Mouse (Mus musculus) forebrain, embryonic 15.5 days (tissue): ENCODE data around the gene Phlda1. TPM values are rescaled to one million over a fixed set of nuclear protein-coding genes. Genes with fewer than 3 reads are reported as not detected.

Experiments
- ATAC-seq: fragments of 200-750 bp; cut with Nextera tagmentation; replicated peaks from 2 replicates; pipeline ENCODE4 v1.8.0; 2017; ENCODE audit warnings: mild to moderate bottlenecking, moderate TSS enrichment, moderate library complexity
- H3K27ac ChIP-seq: fragments of 300-500 bp; sonication (generic); replicated peaks from 2 replicates; pipeline ENCODE4 v1.5.1; 2015; ENCODE audit warnings: mild to moderate bottlenecking, inconsistent platforms
- H3K27me3 ChIP-seq: fragments of 300-500 bp; sonication (generic); 2 replicates; pipeline ENCODE4 v1.6.1; 2015; ENCODE audit warnings: inconsistent platforms
- H3K36me3 ChIP-seq: fragments of 300-500 bp; sonication (generic); 2 replicates; pipeline ENCODE4 v1.6.1; 2015; ENCODE audit warnings: mild to moderate bottlenecking, inconsistent platforms
- H3K4me1 ChIP-seq: fragments of 300-500 bp; sonication (generic); 2 replicates; pipeline ENCODE4 v1.6.1; 2015; ENCODE audit warnings: inconsistent platforms
- H3K4me2 ChIP-seq: fragments of 300-500 bp; sonication (generic); replicated peaks from 2 replicates; pipeline ENCODE4 v1.6.1; 2015; ENCODE audit warnings: mild to moderate bottlenecking, inconsistent platforms
- H3K4me3 ChIP-seq: fragments of 300-500 bp; sonication (generic); 2 replicates; pipeline ENCODE4 v1.5.1; 2015; ENCODE audit warnings: mild to moderate bottlenecking, inconsistent platforms
- H3K9ac ChIP-seq: fragments of 300-500 bp; sonication (generic); replicated peaks from 2 replicates; pipeline ENCODE4 v1.6.1; 2015; ENCODE audit warnings: mild to moderate bottlenecking, inconsistent platforms
- H3K9me3 ChIP-seq: fragments of 300-500 bp; sonication (generic); 2 replicates; pipeline ENCODE4 v1.6.1; 2016; ENCODE audit warnings: inconsistent platforms
- WGBS: fragments of 180-500 bp; shearing (Covaris S2); methylation state at CpG from one replicate; pipeline ENCODE4 v1.1.7; 2015; ENCODE audit warnings: mixed read lengths; 5-methylcytosine and 5-hydroxymethylcytosine counted together
- polyA plus RNA-seq: library from polyadenylated mRNA; unstranded; fragments of >200 nt; fragmentation: Nextera tagmentation; extraction: Ambion mirVana; gene quantifications from 2 replicates; pipeline ENCODE4 v1.2.1, GENCODE M21; 2015

The Phlda1 gene
- polyA plus RNA-seq, 1 experiment from 2014 or later: 24.3 TPM

GRCm38 (mm10) chr10:111539724-111540324 lies 33.7 kb downstream of the Phlda1 start:
- Histone ChIP-seq H3K27ac (no peak overlapping the region), H3K36me3 (no peaks in the 10 kb centered on the region), H3K4me3 (no peak overlapping the region), H3K9ac (no peak overlapping the region), H3K27me3 (no peaks in the 10 kb centered on the region), H3K4me1 (peaks cover 9% of the 10 kb centered on the region), H3K9me3 (no peaks in the 10 kb centered on the region), H3K4me2 (no peak overlapping the region)
- ATAC-seq: peak; percentile 57
- WGBS: 39% methylated on average over 9 of the region's 9 CpGs

DNA sequence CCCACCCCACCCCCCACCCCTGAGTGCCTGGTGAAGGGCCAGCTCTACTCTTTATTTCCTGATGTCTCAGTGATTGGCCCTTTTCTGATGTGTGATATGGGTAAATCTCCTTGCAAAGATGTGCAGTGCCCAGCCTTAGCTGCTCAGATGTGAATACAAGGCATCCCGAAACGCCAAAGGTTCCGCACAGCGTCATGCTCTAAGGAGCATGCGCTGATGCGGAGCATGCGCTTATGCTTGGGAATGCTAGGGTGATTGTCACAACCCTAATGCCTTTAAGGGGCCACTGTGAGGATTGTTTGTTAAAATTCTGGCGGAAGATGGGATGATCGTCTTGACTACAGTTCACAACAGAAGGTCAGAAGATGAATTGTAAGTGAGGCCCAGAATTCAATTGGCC lies 34.6 kb downstream of the Phlda1 start:
- no peak for ATAC-seq
- no peak overlapping the region for H3K4me2 ChIP-seq
- H3K27me3 ChIP-seq: no peaks in the 10 kb centered on the region
- no peak overlapping the region for H3K9ac ChIP-seq
- H3K4me1 ChIP-seq: peaks cover 9% of the 10 kb centered on the region
- no peak overlapping the region for H3K27ac ChIP-seq
- no peak overlapping the region for H3K4me3 ChIP-seq
- H3K9me3 ChIP-seq: no peaks in the 10 kb centered on the region
- 76% methylated on average over 9 of the region's 9 CpGs for WGBS
- H3K36me3 ChIP-seq: no peaks in the 10 kb centered on the region

DNA sequence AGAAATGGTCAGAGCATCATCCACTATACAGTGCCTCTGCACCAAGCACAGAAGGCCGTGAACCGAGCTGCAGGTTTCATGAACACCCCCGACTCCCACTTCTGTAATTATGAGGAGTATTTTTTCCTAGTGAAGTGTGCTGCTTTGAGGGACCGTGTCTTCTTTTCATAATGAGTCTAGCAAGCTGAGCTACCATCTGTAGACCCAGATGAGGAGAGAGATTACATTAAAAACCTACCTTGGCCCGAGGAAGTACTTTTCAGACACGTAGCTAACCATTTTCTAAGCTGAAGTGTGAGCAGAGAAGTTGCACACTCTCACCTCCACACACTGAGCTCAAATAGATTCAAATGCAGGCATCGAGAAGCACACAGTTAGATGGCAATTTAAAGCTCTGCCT lies 37.0 kb downstream of the Phlda1 start:
- no peaks in the 10 kb centered on the region for H3K27me3 ChIP-seq
- no peak overlapping the region for H3K9ac ChIP-seq
- H3K4me3 ChIP-seq: no peak overlapping the region
- H3K4me1 ChIP-seq: peaks cover 12% of the 10 kb centered on the region
- no peak for ATAC-seq
- H3K9me3 ChIP-seq: no peaks in the 10 kb centered on the region
- H3K4me2 ChIP-seq: no peak overlapping the region
- 83% methylated on average over 7 of the region's 7 CpGs for WGBS
- no peaks in the 10 kb centered on the region for H3K36me3 ChIP-seq
- no peak overlapping the region for H3K27ac ChIP-seq

- H3K27ac ChIP-seq: no peak overlapping the region
- 63% methylated on average over 7 of the region's 7 CpGs for WGBS
- no peak overlapping the region for H3K4me3 ChIP-seq
- no peak overlapping the region for H3K4me2 ChIP-seq
- H3K4me1 ChIP-seq: peaks cover 14% of the 10 kb centered on the region
- 0 out of 2 replicates have a peak, but pooled peaks have one; percentile 23 for ATAC-seq
- no peak overlapping the region for H3K9ac ChIP-seq
- no peaks in the 10 kb centered on the region for H3K9me3 ChIP-seq
- no peaks in the 10 kb centered on the region for H3K27me3 ChIP-seq
- H3K36me3 ChIP-seq: no peaks in the 10 kb centered on the region
Observed at GRCm38 (mm10) chr10:111543781-111544260, 37.7 kb downstream of the Phlda1 start.

DNA sequence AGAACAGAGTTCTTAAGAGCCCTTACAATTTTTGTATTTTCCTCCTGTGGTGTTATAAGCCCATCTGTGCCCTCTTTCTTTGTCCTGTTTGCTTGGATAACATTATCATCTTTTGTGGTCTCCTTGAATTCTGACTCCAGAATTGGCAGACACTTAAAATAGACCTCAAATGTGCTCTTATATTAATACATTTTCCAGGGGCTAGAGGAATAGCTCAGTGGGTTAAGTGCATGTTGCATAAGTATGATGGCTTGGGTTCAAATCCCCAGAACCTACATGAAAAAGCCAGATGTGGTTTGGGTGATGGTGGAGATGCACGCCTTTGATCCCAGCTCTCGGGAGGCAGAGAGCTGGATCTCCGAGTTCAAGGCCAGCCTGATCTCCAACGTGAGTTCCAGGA lies 38.2 kb downstream of the Phlda1 start:
- 77% methylated on average over 4 of the region's 4 CpGs for WGBS
- Histone ChIP-seq H3K36me3 (no peaks in the 10 kb centered on the region), H3K4me2 (no peak overlapping the region)

DNA sequence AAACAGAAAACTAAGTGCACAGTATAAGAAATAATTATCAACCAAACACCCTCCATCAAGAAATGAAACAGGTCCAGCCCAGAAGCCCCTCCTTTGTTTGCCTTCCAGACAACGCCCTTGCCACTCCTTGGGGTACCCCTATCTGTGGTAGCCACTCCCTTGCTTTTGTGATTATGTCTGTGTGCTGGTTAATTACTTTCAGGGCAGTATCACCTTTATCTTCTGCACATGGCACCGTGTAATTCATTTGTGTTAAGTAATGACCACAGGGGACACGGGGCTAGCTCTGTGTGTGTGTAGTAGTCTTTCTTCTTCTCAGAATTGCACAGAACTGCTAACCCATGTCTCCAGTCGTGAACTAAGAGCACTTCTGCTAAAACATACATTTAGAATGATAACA lies 39.6 kb downstream of the Phlda1 start:
- Histone ChIP-seq H3K36me3 (no peaks in the 10 kb centered on the region), H3K4me2 (no peak overlapping the region), H3K4me1 (peaks cover 15% of the 10 kb centered on the region), H3K27ac (no peak overlapping the region), H3K4me3 (no peak overlapping the region), H3K9ac (no peak overlapping the region), H3K27me3 (no peaks in the 10 kb centered on the region), H3K9me3 (no peaks in the 10 kb centered on the region)
- ATAC-seq: no peak
- 72% methylated on average over 4 of the region's 4 CpGs for WGBS

More for the DNA sequence above, 38.2 kb downstream of the Phlda1 start:
- H3K27me3 ChIP-seq: no peaks in the 10 kb centered on the region
- H3K4me1 ChIP-seq: peaks cover 14% of the 10 kb centered on the region
- no peak for ATAC-seq
- H3K27ac ChIP-seq: no peak overlapping the region
- no peak overlapping the region for H3K4me3 ChIP-seq
- no peaks in the 10 kb centered on the region for H3K9me3 ChIP-seq
- no peak overlapping the region for H3K9ac ChIP-seq

- Histone ChIP-seq H3K36me3 (no peaks in the 10 kb centered on the region), H3K4me2 (no peak overlapping the region), H3K4me3 (no peak overlapping the region), H3K27ac (no peak overlapping the region), H3K4me1 (peaks cover 15% of the 10 kb centered on the region), H3K27me3 (no peaks in the 10 kb centered on the region), H3K9me3 (0 out of 2 replicates have a peak, but pooled peaks cover 2% of the 10 kb centered on the region), H3K9ac (no peak overlapping the region)
- WGBS: 67% methylated on average over 10 of the region's 10 CpGs
- ATAC-seq: no peak
Observed at GRCm38 (mm10) chr10:111547881-111548372, 41.8 kb downstream of the Phlda1 start.

GRCm38 (mm10) chr10:111550075-111550695 lies 44.1 kb downstream of the Phlda1 start:
- ATAC-seq: no peak; the same call in 1 of the 2 replicates
- 56% methylated on average over 6 of the region's 6 CpGs for WGBS
- Histone ChIP-seq H3K27me3 (no peaks in the 10 kb centered on the region), H3K9me3 (0 out of 2 replicates have a peak, but pooled peaks cover 2% of the 10 kb centered on the region), H3K4me2 (no peak overlapping the region), H3K9ac (no peak overlapping the region), H3K36me3 (no peaks in the 10 kb centered on the region), H3K4me1 (peaks cover 15% of the 10 kb centered on the region), H3K4me3 (no peak overlapping the region), H3K27ac (no peak overlapping the region)

GRCm38 (mm10) chr10:111553695-111554094 lies 47.6 kb downstream of the Phlda1 start:
- Histone ChIP-seq H3K9ac (no peak overlapping the region), H3K27me3 (no peaks in the 10 kb centered on the region), H3K4me2 (no peak overlapping the region), H3K4me3 (no peak overlapping the region), H3K36me3 (no peaks in the 10 kb centered on the region), H3K27ac (no peak overlapping the region), H3K9me3 (0 out of 2 replicates have a peak, but pooled peaks cover 2% of the 10 kb centered on the region), H3K4me1 (peaks cover 11% of the 10 kb centered on the region)
- no peak for ATAC-seq
- WGBS: 89% methylated on average over 7 of the region's 7 CpGs

- 95% methylated on average over 5 of the region's 5 CpGs for WGBS
- H3K9ac ChIP-seq: no peak overlapping the region
- ATAC-seq: no peak
Observed at GRCm38 (mm10) chr10:111554651-111555050, 48.6 kb downstream of the Phlda1 start.

DNA sequence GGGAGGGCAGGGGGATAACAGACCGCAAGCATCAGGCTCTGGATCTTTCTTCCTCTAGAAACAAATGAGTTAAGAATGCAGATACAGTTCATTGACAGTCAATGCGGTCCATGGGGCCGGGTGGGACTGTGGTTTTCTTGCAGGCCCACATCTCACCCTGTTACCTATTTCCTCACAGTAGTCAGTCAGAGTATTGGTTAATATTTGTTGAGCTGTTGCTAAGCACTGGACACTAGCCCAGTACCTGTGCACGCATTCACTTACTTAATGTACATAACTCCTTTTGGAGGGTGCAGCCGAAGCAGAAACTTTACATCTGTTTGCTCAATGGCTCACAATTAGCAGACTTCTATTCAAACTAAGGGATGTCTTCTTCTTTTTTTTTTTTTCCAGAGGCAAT lies 52.1 kb downstream of the Phlda1 start:
- Histone ChIP-seq H3K4me2 (no peak overlapping the region), H3K36me3 (no peaks in the 10 kb centered on the region), H3K27ac (no peak overlapping the region), H3K9ac (no peak overlapping the region), H3K4me3 (no peak overlapping the region), H3K9me3 (no peaks in the 10 kb centered on the region), H3K27me3 (no peaks in the 10 kb centered on the region), H3K4me1 (peaks cover 13% of the 10 kb centered on the region)
- 80% methylated on average over 5 of the region's 5 CpGs for WGBS
- no peak for ATAC-seq

More at GRCm38 (mm10) chr10:111554651-111555050, 48.6 kb downstream of the Phlda1 start:
- Histone ChIP-seq H3K9me3 (0 out of 2 replicates have a peak, but pooled peaks cover 2% of the 10 kb centered on the region), H3K27ac (no peak overlapping the region), H3K4me3 (no peak overlapping the region), H3K4me2 (no peak overlapping the region), H3K36me3 (no peaks in the 10 kb centered on the region), H3K27me3 (no peaks in the 10 kb centered on the region), H3K4me1 (peaks cover 19% of the 10 kb centered on the region)
